Mouse (Mus musculus) cortical plate, adult 2 months (tissue): Measurements from ENCODE around the gene Cog5.

Experiments
- CTCF ChIP-seq: fragments of 200-500 bp; IDR thresholded peaks from 2 replicates; pipeline ENCODE4 v1.5.1; 2011; ENCODE audit warnings: mild to moderate bottlenecking, control low read depth, low read length; ENCODE audit not compliant: insufficient read depth; ENCODE audit errors: extremely low read depth
- POLR2A ChIP-seq: fragments of 200-500 bp; IDR thresholded peaks from 2 replicates; pipeline ENCODE4 v1.6.1; 2011; ENCODE audit warnings: mild to moderate bottlenecking, low read length, control low read depth; ENCODE audit not compliant: insufficient read depth; ENCODE audit errors: extremely low read depth

DNA sequence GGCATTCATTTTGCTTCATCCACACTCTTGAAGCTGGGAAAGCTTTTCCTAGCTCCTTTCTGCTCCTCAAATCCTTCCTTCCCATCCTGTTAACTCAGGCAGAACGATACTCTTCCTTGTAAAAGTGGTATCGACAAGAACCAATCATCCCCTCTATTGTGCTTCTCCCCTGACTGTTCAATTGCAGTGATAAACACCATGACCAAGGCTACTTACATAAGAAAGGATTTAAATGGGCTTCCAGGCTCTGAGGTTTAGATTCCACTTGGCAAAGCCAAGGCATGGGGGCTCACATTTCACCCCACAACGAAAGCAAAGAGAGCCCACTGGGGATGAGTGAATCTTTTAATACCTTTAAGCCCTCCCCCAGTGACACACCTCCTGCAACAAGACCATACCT, 46.5 kb upstream of the Cog5 start:
- no peak for TF ChIP-seq CTCF
- TF ChIP-seq POLR2A = no peak
